Mouse (Mus musculus) hindbrain, embryonic 15.5 days (tissue): Measurements from ENCODE around the gene Gcnt1. TPM values are rescaled to one million over a fixed set of nuclear protein-coding genes. Genes with fewer than 3 reads are reported as not detected.

Experiments used
- ATAC-seq: fragments of 200-750 bp; cut with Nextera tagmentation; 2 replicates; pipeline ENCODE4 v1.8.0; 2017; ENCODE audit warnings: low read depth, moderate number of reproducible peaks, moderate TSS enrichment; ENCODE audit not compliant: low FRiP score
- H3K27ac ChIP-seq: fragments of 300-500 bp; sonication (generic); replicated peaks from 2 replicates; pipeline ENCODE4 v1.5.1; 2015; ENCODE audit warnings: mild to moderate bottlenecking, inconsistent platforms
- H3K27me3 ChIP-seq: fragments of 300-500 bp; sonication (generic); 2 replicates; pipeline ENCODE4 v1.6.1; 2015; ENCODE audit warnings: control low read depth, inconsistent platforms
- H3K36me3 ChIP-seq: fragments of 300-500 bp; sonication (generic); 2 replicates; pipeline ENCODE4 v1.6.1; 2015; ENCODE audit warnings: control low read depth, inconsistent platforms
- H3K4me1 ChIP-seq: fragments of 300-500 bp; sonication (generic); replicated peaks from 2 replicates; pipeline ENCODE4 v1.6.1; 2015; ENCODE audit warnings: control low read depth, inconsistent platforms
- H3K4me2 ChIP-seq: fragments of 300-500 bp; sonication (generic); 2 replicates; pipeline ENCODE4 v1.6.1; 2015; ENCODE audit warnings: moderate library complexity, mild to moderate bottlenecking, inconsistent platforms
- H3K4me3 ChIP-seq: fragments of 300-500 bp; sonication (generic); 2 replicates; pipeline ENCODE4 v1.5.1; 2015; ENCODE audit warnings: mild to moderate bottlenecking, inconsistent platforms
- H3K9ac ChIP-seq: fragments of 300-500 bp; sonication (generic); 2 replicates; pipeline ENCODE4 v1.6.1; 2015; ENCODE audit warnings: inconsistent platforms
- H3K9me3 ChIP-seq: fragments of 300-500 bp; sonication (generic); 2 replicates; pipeline ENCODE4 v1.6.1; 2016; ENCODE audit warnings: control low read depth, inconsistent platforms
- WGBS: fragments of 180-500 bp; shearing (Covaris S2); methylation state at CpG from one replicate; pipeline ENCODE4 v1.1.7; 2015; 5-methylcytosine and 5-hydroxymethylcytosine counted together
- polyA plus RNA-seq: library from polyadenylated mRNA; unstranded; fragments of >200 nt; fragmentation: Nextera tagmentation; extraction: Ambion mirVana; gene quantifications from 2 replicates; pipeline ENCODE4 v1.2.1, GENCODE M21; 2015

Gene Gcnt1
- polyA plus RNA-seq = 0.71 and 1.4 TPM in 2 replicates

- Histone ChIP-seq H3K9me3 (no peaks in the 10 kb centered on the region), H3K27ac (no peak within 1 kb of the TSS), H3K4me3 (no peak within 1 kb of the TSS), H3K36me3 (no peaks in the 10 kb centered on the region), H3K4me2 (no peak within 1 kb of the TSS), H3K4me1 (no peaks in the 10 kb centered on the region), H3K27me3 (no peaks in the 10 kb centered on the region), H3K9ac (no peak within 1 kb of the TSS)
- 90% methylated on average over 3 of the region's 3 CpGs for WGBS
- no peak for ATAC-seq
Measured at GRCm38 (mm10) chr19:17372701-17373100, at the start of gene Gcnt1. TSS of gene Gcnt1 (minus strand) at chr19:17372844.

- H3K27ac ChIP-seq = no peak overlapping the region
- 67% methylated on average over 1 of the region's 1 CpGs for WGBS
- H3K27me3 ChIP-seq = no peaks in the 10 kb centered on the region
- H3K9ac ChIP-seq = no peak overlapping the region
- no peak for ATAC-seq
- no peaks in the 10 kb centered on the region for H3K4me1 ChIP-seq
- no peaks in the 10 kb centered on the region for H3K9me3 ChIP-seq
- no peaks in the 10 kb centered on the region for H3K36me3 ChIP-seq
- no peak overlapping the region for H3K4me3 ChIP-seq
- no peak overlapping the region for H3K4me2 ChIP-seq
Measured at GRCm38 (mm10) chr19:17417855-17418254, 45.2 kb upstream of the Gcnt1 start.

- Histone ChIP-seq H3K4me3 (no peak overlapping the region), H3K27me3 (no peaks in the 10 kb centered on the region), H3K9ac (no peak overlapping the region), H3K36me3 (no peaks in the 10 kb centered on the region), H3K4me1 (no peaks in the 10 kb centered on the region), H3K4me2 (no peak overlapping the region), H3K27ac (no peak overlapping the region), H3K9me3 (no peaks in the 10 kb centered on the region)
- 74% methylated on average over 4 of the region's 4 CpGs for WGBS
- ATAC-seq = no peak
Measured at GRCm38 (mm10) chr19:17412915-17413459, 40.3 kb upstream of the Gcnt1 start.

GRCm38 (mm10) chr19:17410465-17411065, 37.9 kb upstream of the Gcnt1 start:
- H3K36me3 ChIP-seq = no peaks in the 10 kb centered on the region
- no peak overlapping the region for H3K9ac ChIP-seq
- no peaks in the 10 kb centered on the region for H3K4me1 ChIP-seq
- H3K27me3 ChIP-seq = no peaks in the 10 kb centered on the region
- no peak overlapping the region for H3K4me3 ChIP-seq
- no peak for ATAC-seq
- no peak overlapping the region for H3K27ac ChIP-seq
- no peak overlapping the region for H3K4me2 ChIP-seq
- WGBS = 90% methylated on average over 5 of the region's 5 CpGs
- no peaks in the 10 kb centered on the region for H3K9me3 ChIP-seq

- Histone ChIP-seq H3K4me2 (no peak overlapping the region), H3K27me3 (no peaks in the 10 kb centered on the region), H3K9me3 (no peaks in the 10 kb centered on the region), H3K27ac (no peak overlapping the region), H3K4me1 (no peaks in the 10 kb centered on the region), H3K36me3 (no peaks in the 10 kb centered on the region), H3K4me3 (no peak overlapping the region), H3K9ac (no peak overlapping the region)
- ATAC-seq = no peak
- WGBS = 58% methylated on average over 3 of the region's 3 CpGs
Measured at GRCm38 (mm10) chr19:17409351-17409750, 36.7 kb upstream of the Gcnt1 start.

GRCm38 (mm10) chr19:17408591-17408990, 35.9 kb upstream of the Gcnt1 start:
- no peaks in the 10 kb centered on the region for H3K36me3 ChIP-seq
- no peak overlapping the region for H3K4me2 ChIP-seq
- H3K4me3 ChIP-seq = no peak overlapping the region
- H3K9ac ChIP-seq = no peak overlapping the region
- no peak overlapping the region for H3K27ac ChIP-seq
- ATAC-seq = no peak
- no peaks in the 10 kb centered on the region for H3K4me1 ChIP-seq
- no peaks in the 10 kb centered on the region for H3K9me3 ChIP-seq
- no peaks in the 10 kb centered on the region for H3K27me3 ChIP-seq

- no peaks in the 10 kb centered on the region for H3K36me3 ChIP-seq
- ATAC-seq = no peak
- no peak overlapping the region for H3K4me3 ChIP-seq
- no peaks in the 10 kb centered on the region for H3K4me1 ChIP-seq
- no peaks in the 10 kb centered on the region for H3K9me3 ChIP-seq
- no peaks in the 10 kb centered on the region for H3K27me3 ChIP-seq
- 94% methylated on average over 5 of the region's 5 CpGs for WGBS
- no peak overlapping the region for H3K9ac ChIP-seq
- no peak overlapping the region for H3K4me2 ChIP-seq
- H3K27ac ChIP-seq = no peak overlapping the region
Measured at GRCm38 (mm10) chr19:17406823-17407222, 34.2 kb upstream of the Gcnt1 start.

- H3K27ac ChIP-seq = no peak overlapping the region
- 95% methylated on average over 4 of the region's 4 CpGs for WGBS
- no peak overlapping the region for H3K9ac ChIP-seq
- no peaks in the 10 kb centered on the region for H3K9me3 ChIP-seq
- peaks cover 21% of the 10 kb centered on the region for H3K36me3 ChIP-seq
- no peak overlapping the region for H3K4me3 ChIP-seq
- H3K4me1 ChIP-seq = no peaks in the 10 kb centered on the region
- H3K4me2 ChIP-seq = no peak overlapping the region
- H3K27me3 ChIP-seq = no peaks in the 10 kb centered on the region
- no peak for ATAC-seq
Measured at GRCm38 (mm10) chr19:17403175-17403574, 30.5 kb upstream of the Gcnt1 start.

GRCm38 (mm10) chr19:17400571-17400970, 27.9 kb upstream of the Gcnt1 start:
- 83% methylated on average over 4 of the region's 4 CpGs for WGBS
- no peaks in the 10 kb centered on the region for H3K9me3 ChIP-seq
- no peak for ATAC-seq
- H3K9ac ChIP-seq = no peak overlapping the region
- H3K4me1 ChIP-seq = peaks cover 2% of the 10 kb centered on the region; the same call in 1 of the 2 replicates
- H3K27me3 ChIP-seq = no peaks in the 10 kb centered on the region
- H3K36me3 ChIP-seq = peaks cover 32% of the 10 kb centered on the region
- H3K4me2 ChIP-seq = no peak overlapping the region
- no peak overlapping the region for H3K27ac ChIP-seq
- no peak overlapping the region for H3K4me3 ChIP-seq

- no peak overlapping the region for H3K4me3 ChIP-seq
- H3K9me3 ChIP-seq = no peaks in the 10 kb centered on the region
- H3K9ac ChIP-seq = no peak overlapping the region
- 93% methylated on average over 4 of the region's 4 CpGs for WGBS
- peaks cover 8% of the 10 kb centered on the region for H3K4me1 ChIP-seq
- no peak overlapping the region for H3K4me2 ChIP-seq
- no peak for ATAC-seq
- no peak overlapping the region for H3K27ac ChIP-seq
- no peaks in the 10 kb centered on the region for H3K27me3 ChIP-seq
- H3K36me3 ChIP-seq = peaks cover 32% of the 10 kb centered on the region
Measured at GRCm38 (mm10) chr19:17399965-17400364, 27.3 kb upstream of the Gcnt1 start.

GRCm38 (mm10) chr19:17397922-17398321, 25.3 kb upstream of the Gcnt1 start:
- Histone ChIP-seq H3K27ac (no peak overlapping the region), H3K4me2 (no peak overlapping the region), H3K27me3 (no peaks in the 10 kb centered on the region), H3K9ac (no peak overlapping the region), H3K4me3 (no peak overlapping the region), H3K4me1 (peaks cover 18% of the 10 kb centered on the region), H3K9me3 (no peaks in the 10 kb centered on the region), H3K36me3 (peaks cover 32% of the 10 kb centered on the region)
- 82% methylated on average over 5 of the region's 5 CpGs for WGBS
- no peak for ATAC-seq

GRCm38 (mm10) chr19:17396802-17397201, 24.2 kb upstream of the Gcnt1 start:
- Histone ChIP-seq H3K4me1 (peaks cover 18% of the 10 kb centered on the region), H3K4me2 (no peak overlapping the region), H3K9ac (no peak overlapping the region), H3K27me3 (peaks cover 5% of the 10 kb centered on the region; the same call in 1 of the 2 replicates), H3K36me3 (peaks cover 32% of the 10 kb centered on the region), H3K4me3 (no peak overlapping the region), H3K9me3 (no peaks in the 10 kb centered on the region), H3K27ac (no peak overlapping the region)
- no peak for ATAC-seq
- 90% methylated on average over 4 of the region's 4 CpGs for WGBS
